Mouse (Mus musculus) right cerebral cortex, postnatal 14 days (tissue): ENCODE results near the gene Rgs7bp.

ENCODE experiments used
- DNase-seq: peaks from one replicate; pipeline ENCODE4 v3.0.0; 2022

The Rgs7bp gene

GRCm38 (mm10) chr13:105054181-105054940 is at the start of gene Rgs7bp:
Rgs7bp (minus strand) TSS chr13:105054930.
- DNase-seq: peak; percentile 77

- no peak for DNase-seq
Measured at GRCm38 (mm10) chr13:105104385-105104784, 49.7 kb upstream of the Rgs7bp start.

GRCm38 (mm10) chr13:105100705-105101104 is 46.0 kb upstream of the Rgs7bp start:
- no peak for DNase-seq

DNA sequence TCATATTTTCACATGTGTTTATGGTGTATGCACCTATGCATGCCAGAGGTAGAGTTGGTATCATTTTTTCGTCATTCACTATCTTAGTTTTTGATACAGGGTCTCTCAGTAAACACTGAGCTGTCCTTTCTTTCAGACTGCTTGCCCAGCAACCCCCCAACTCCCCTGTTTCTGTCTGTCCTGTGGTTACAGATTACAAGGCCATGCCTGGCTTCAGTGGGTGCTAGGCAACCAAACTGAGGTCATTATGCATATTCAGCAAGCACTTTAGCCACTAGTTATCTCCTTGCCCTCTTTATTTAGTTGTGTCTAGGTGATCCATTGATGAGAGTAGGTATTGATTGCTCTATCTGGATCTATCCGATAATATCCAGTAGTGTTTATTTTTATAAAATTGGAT is 41.6 kb upstream of the Rgs7bp start:
- DNase-seq: no peak

DNA sequence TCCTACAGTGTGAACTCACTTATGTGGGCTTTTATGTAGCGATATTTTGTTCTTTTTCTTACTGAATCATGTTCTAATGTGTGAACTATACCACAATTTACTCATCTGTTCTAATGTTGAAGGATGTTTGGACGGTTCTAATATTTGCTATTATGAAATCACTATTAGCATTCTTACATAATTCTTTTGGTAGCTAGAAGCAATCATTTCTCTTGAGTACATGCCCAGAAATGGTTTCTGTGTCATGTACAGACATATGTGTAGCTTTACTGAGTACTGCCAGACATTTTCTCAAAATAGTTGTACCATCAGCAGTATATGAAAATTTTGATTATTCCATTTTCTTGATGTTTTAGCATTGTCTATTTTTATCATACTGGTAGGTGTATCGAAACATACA is 34.5 kb upstream of the Rgs7bp start:
- DNase-seq: no peak

DNA sequence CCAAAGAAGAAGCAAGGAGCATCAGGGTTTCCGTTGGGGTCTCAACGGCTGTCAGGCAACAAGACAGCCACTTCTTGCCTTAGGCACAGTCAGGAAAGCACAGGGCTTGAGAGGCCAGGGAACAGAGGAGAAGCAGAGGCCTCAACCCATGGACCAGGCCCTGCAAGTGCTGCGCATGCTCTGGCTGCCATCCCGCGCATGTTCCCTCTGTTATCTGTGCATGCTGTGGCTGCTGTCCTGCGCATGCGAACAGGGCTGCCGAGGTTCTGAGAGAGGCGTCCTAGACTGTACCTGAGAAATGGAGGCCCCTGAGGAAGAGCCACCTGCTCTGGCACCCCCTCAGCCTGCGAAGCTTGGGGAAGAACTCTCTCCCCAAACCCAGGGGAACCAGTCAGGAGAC is 27.1 kb upstream of the Rgs7bp start, which contains the start of gene 4933425L06Rik:
Gene 4933425L06Rik, plus strand, starts transcription at position 261 of the 400 bp plus-strand sequence.
- no peak for DNase-seq

GRCm38 (mm10) chr13:105066890-105067845 is 12.4 kb upstream of the Rgs7bp start:
- no peak for DNase-seq

GRCm38 (mm10) chr13:105066119-105066518 is 11.4 kb upstream of the Rgs7bp start:
- no peak for DNase-seq

DNA sequence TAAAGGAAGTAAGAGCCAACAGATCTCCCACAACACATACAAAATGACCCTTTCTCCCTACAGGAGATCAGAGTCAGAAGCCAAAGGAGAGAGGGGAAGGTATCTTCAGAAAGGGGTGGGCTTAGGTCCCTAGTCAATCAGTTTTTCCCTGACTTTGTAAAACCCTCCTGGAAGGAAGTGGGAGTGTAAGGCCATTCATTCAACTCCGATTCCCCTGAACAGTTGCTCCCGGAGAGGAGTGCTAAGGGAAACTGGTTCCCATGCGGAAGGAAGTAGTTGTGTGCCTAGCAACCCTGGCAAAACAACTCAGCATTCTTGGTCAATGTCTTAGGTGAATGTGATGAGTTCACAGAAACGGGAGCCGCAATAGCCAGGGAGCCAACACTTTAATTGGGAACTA is 644 bp upstream of the Rgs7bp start:
- no peak for DNase-seq

GRCm38 (mm10) chr13:105054941-105055309 is 195 bp upstream of the Rgs7bp start:
- no peak for DNase-seq

DNA sequence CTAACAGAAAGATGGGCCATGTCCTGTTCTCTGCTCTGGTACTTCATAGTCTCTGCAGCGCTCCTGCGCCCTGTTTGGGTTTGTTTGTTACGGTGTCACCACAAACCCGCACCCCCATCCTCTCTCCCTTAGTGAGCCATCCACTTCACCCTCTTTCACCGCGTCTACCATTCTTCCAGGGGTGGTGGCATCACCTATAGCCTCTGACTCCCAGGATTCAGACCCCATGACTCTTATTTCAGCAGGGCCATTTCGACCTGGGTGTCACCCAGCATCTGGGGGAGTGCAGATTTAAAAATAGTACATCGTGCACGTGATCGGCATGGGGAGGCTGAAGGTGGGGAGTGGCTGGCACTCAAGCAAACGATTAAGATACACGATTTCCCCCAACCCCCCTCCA is 1.1 kb downstream of the Rgs7bp start:
- peak; percentile 31 for DNase-seq

DNA sequence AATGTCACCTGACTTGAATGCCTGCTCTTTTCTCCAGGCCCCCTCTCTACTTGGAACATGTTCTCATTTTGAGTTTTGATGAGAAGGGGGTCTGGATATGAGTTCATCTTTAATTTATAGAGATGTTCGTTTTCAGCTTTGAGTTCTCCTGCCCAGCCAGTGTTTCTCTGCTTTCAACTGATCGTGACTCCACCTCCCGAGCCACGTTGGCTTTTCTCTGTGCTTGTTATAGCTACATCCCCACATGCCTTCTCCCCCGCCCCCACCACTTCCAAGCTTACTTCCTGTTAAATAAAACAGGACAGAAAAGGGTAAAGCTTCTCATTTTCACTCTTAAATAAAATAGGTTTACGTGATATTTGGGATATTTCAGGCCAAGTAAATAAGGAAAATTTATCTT is 3.3 kb downstream of the Rgs7bp start:
- DNase-seq: peak; percentile 62

DNA sequence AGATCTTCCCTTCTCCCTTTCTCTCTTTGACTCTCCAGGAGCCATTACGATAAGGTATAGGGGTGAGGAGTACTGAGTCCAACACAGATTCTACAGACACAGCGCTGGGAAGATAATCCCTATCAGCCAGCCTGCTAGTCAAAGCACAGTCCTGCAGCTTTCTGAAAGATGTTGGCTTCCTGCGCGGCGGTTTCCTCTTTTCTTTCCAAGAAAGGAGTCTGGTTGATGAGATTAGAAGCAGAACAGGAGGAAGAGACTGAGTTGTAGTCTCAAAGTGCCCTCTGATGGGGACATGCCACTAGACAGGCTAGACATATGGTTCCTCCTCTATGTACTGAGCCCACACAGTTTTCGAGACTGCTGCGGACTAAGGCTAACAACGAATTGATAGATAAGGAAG is 6.1 kb downstream of the Rgs7bp start:
- peak; percentile 26 for DNase-seq

DNA sequence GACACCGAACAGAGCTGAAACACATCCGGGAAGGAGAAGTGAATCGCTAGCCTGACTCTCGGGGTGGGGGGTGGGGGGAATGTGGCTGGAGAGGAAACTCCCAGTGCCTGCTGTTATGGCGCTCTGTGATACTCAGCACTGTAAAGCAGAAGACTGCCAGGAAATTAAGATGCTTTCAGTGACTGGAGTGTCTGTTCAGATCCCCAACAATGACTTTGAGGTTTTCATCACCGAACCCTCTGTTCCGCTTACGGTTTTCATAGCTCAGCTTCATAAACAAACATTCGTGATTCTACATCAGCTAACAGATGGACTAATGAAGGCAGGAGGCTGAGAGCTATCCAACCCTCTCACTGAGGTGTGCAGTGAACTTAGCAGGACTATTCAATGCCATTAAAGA is 7.4 kb downstream of the Rgs7bp start:
- DNase-seq: no peak

GRCm38 (mm10) chr13:105043882-105044281 is 10.8 kb downstream of the Rgs7bp start:
- DNase-seq: no peak

DNA sequence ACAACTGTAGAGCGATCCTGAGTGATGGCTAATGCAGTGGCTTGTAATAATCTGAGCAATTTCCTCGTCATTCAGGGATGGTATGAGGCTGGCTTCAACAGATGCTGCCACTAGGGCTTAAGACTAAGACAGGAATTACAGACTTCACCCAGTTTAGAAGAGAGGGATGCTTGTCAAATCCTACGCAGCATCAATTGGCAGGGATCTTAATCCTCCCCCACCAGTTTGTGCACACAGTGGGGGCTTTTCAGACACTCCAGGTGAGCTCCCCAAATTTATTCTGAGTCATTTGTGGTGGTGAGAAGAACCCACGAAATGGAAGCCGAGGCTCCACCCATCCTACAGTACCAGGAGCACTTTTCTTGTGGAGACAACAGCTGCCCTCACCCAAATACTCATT is 16.4 kb downstream of the Rgs7bp start:
- DNase-seq: no peak

- no peak for DNase-seq
Measured at GRCm38 (mm10) chr13:105037816-105038215, 16.9 kb downstream of the Rgs7bp start.

- no peak for DNase-seq
Measured at GRCm38 (mm10) chr13:105031882-105032281, 22.8 kb downstream of the Rgs7bp start.

GRCm38 (mm10) chr13:105028276-105028675 is 26.5 kb downstream of the Rgs7bp start:
- DNase-seq: no peak

DNA sequence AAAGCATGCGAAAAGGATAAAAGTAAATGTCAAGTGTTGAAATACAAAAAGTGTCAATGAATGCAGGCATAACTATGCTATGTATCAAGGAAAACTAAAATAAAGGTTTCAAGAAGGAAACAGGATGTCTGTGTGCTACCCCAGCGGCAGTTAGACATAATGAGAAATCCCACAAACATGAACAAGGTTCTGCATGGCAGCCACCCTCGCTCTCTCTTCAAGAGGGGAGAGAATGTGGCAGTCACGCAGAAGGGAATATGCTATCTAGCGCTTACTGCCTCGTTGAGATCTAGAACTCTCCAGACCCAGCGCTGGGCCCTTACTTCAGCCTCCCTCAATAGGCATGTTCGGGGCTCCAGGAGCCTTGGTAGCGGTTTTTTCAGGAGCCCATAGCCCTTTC is 38.2 kb downstream of the Rgs7bp start:
- DNase-seq: no peak

GRCm38 (mm10) chr13:105015710-105016404 is 38.9 kb downstream of the Rgs7bp start:
- DNase-seq: no peak

GRCm38 (mm10) chr13:105011300-105011699 is 43.4 kb downstream of the Rgs7bp start:
- no peak for DNase-seq

DNA sequence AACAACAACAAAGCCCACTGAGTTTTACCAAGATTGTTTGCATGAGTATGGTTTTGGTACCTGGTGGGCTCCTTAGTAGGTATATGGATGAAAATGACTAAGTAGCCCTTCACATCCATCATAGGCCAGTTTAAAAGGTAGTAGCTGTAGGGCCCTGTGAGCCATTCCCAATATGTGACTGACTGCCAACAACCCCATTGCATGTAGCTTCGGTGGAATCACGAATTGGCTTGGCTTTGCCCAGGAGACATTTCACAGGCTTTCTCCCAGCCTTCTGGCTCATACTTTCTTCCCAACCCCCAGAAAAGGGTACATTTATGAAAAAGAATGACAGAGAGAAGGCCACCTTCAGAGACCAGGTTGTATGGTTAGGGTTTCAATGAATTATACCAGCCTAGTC is 45.8 kb downstream of the Rgs7bp start:
- DNase-seq: no peak
